In the genomic region with DNA sequence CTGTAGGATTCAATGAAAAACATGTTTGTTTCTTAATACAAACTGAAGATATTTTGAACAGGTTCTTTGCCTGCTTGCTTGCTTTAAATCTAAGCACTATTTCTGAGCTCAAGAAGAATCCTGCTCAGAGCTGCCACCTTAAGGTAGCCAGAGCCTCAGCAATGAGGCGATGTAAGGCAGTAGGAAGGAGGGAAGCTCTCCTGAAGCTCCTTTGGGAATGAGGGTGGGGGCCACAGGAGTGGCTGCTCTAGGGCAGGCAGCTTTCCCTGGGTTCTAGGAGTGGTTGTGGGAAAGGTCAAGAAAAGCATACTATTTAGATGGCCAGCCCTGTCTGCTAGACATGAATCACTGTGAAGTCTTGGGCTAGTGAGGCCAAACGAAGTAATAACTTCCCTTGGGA, we compare ENCODE assay signal across 9 mouse cellular contexts.
DNase-seq lines count a peak whose midpoint lies in the region; ATAC-seq and TF ChIP-seq lines count a peak whose summit lies in the region.
"Had no signal": no experiment of that assay in that cellular context is flagged by ENCODE, and none has a peak within 500 bp of the region (broad histone marks: within the 10 kb centered on the region; RNA-seq: fewer than 3 reads in every experiment).

No protein-coding gene starts in this region.

- no peaks in the 10 kb centered on the region for H3K9me3 ChIP-seq in heart, embryonic 10.5 days
- H3K9me3 ChIP-seq in stomach, postnatal 0 days (ENCODE audit: control insufficient read depth, low read length): no peaks in the 10 kb centered on the region
- H3K9me3 ChIP-seq: heart, embryonic 15.5 days had no signal

- H3K27me3 ChIP-seq in heart, embryonic 10.5 days (ENCODE audit: insufficient read depth, poor library complexity, severe bottlenecking): no peaks in the 10 kb centered on the region
- no peaks in the 10 kb centered on the region for H3K27me3 ChIP-seq in stomach, postnatal 0 days (ENCODE audit: control insufficient read depth, insufficient read depth, low read length)
- H3K27me3 ChIP-seq: heart, embryonic 15.5 days had no signal

- H3K4me3 ChIP-seq in heart, embryonic 10.5 days: no peak overlapping the region
- H3K4me3 ChIP-seq in stomach, postnatal 0 days (ENCODE audit: low read depth, low read length): no peak overlapping the region
- H3K4me3 ChIP-seq: heart, embryonic 15.5 days had no signal

- peaks cover 3% of the 10 kb centered on the region; the same call in 1 of the 2 replicates for H3K4me1 ChIP-seq in heart, embryonic 10.5 days
- no peaks in the 10 kb centered on the region for H3K4me1 ChIP-seq in stomach, postnatal 0 days (replicated peaks; ENCODE audit: control insufficient read depth, insufficient read depth)

- TF ChIP-seq EP300 in stomach, postnatal 0 days (optimal IDR thresholded peaks at IDR 0.05): no peak

- no peak for ATAC-seq in stomach, postnatal 0 days (ENCODE audit: low FRiP score, low TSS enrichment)

- H3K36me3 ChIP-seq in heart, embryonic 10.5 days: no peaks in the 10 kb centered on the region
- H3K36me3 ChIP-seq in stomach, postnatal 0 days (ENCODE audit: control insufficient read depth, insufficient read depth, low read length): no peaks in the 10 kb centered on the region
- H3K36me3 ChIP-seq: heart, embryonic 15.5 days had no signal

- TF ChIP-seq CTCF in stomach, postnatal 0 days (IDR thresholded peaks at IDR 0.05; ENCODE audit: low read depth): peak; percentile 83

- no peak overlapping the region for H3K4me2 ChIP-seq in stomach, postnatal 0 days (replicated peaks; ENCODE audit: low read depth)
- H3K4me2 ChIP-seq: heart, embryonic 15.5 days had no signal

- peak; percentile 93 for DNase-seq in heart, adult 11 months
- DNase-seq in heart, embryonic 10.5 days (ENCODE audit: low spot score): no peak
- DNase-seq in right cerebral cortex, postnatal 10 days (ENCODE audit: low spot score in 2 of 2): peak; percentile 38 to 50
- DNase-seq in right cerebral cortex, postnatal 36 days (ENCODE audit: low spot score in 2 of 2): no peak
- DNase-seq in heart, adult 8-10 months (ENCODE audit: low spot score): peak; percentile 30
- DNase-seq in stomach, postnatal 0 days (ENCODE audit: low spot score): peak; percentile 24
- DNase-seq in spleen, adult 12 weeks (ENCODE audit: low spot score): no peak
- DNase-seq in adrenal gland, adult 8-10 months: no peak

- WGBS in heart, embryonic 10.5 days: 33% methylated on average over 2 of the region's 2 CpGs
- WGBS in stomach, postnatal 0 days: 51% methylated on average over 2 of the region's 2 CpGs

- H3K27ac ChIP-seq in heart, embryonic 10.5 days: no peak overlapping the region
- no peak overlapping the region for H3K27ac ChIP-seq in stomach, postnatal 0 days (replicated peaks)
- H3K27ac ChIP-seq: heart, embryonic 15.5 days had no signal

- H3K9ac ChIP-seq in stomach, postnatal 0 days (ENCODE audit: low read length): no peak overlapping the region
- H3K9ac ChIP-seq: heart, embryonic 15.5 days had no signal

Comparison
In these comparisons a context has a peak if more than half of its experiments do, and no peak if none do; other contexts are left out.
1. DNase-seq: peak in heart, adult 11 months (single experiment), right cerebral cortex, postnatal 10 days (2 of 2), heart, adult 8-10 months (single experiment) and stomach, postnatal 0 days (single experiment); none in heart, embryonic 10.5 days (single experiment), right cerebral cortex, postnatal 36 days (0 of 2), spleen, adult 12 weeks (single experiment) and adrenal gland, adult 8-10 months (single experiment).